Mouse (Mus musculus) common myeloid progenitor, adult 5-6 weeks (primary cell): ENCODE measurements around the gene Actn1. TPM values are rescaled to one million over a fixed set of nuclear protein-coding genes. Genes with fewer than 3 reads are reported as not detected.
A peak's percentile ranks its signal among the peaks of the same experiment; 100 is the strongest.

Experiments
- ATAC-seq: replicated peaks from 2 replicates; pipeline ENCODE4 v1.8.0; 2016; ENCODE audit warnings: low read depth, mild to moderate bottlenecking, moderate TSS enrichment, inconsistent platforms; ENCODE audit not compliant: poor library complexity, severe bottlenecking
- total RNA-seq: library from RNA; stranded (forward); fragments of 200-1000, 187-1606 nt; gene quantifications from 2 replicates; pipeline ENCODE4 v1.2.3, GENCODE M21; 2017

Actn1 gene
- total RNA-seq, 1 experiment from 2014 or later = 10.3 TPM

- peak; percentile 68 for ATAC-seq
These were observed 113.6 kb downstream of the Actn1 start for GRCm38 (mm10) chr12:80146227-80147223.

GRCm38 (mm10) chr12:80145365-80145764 lies 114.8 kb downstream of the Actn1 start:
- ATAC-seq = no peak

GRCm38 (mm10) chr12:80144846-80145245 lies 115.3 kb downstream of the Actn1 start:
- no peak for ATAC-seq

GRCm38 (mm10) chr12:80141470-80141869 lies 118.7 kb downstream of the Actn1 start:
- ATAC-seq = peak; percentile 90

DNA sequence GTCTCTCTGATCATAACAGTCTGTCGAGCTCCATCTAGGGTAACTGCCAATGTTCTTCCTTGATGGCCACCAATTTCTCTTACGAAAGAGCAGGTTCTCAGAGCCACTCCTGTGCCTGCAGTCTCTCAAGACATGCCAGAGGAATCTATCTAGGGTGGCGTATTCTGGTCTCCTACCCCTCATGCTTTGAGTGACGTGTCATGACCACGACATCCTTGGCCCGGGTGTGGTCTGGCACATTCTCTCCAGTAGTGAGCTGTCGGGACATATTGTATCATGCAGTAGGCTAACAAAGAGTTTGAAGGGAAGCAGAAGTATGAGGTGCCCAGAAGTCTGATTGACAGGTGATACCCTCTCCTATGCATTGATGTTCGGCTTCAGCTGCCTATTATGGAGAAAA lies 119.2 kb downstream of the Actn1 start:
- peak; percentile 54 for ATAC-seq

DNA sequence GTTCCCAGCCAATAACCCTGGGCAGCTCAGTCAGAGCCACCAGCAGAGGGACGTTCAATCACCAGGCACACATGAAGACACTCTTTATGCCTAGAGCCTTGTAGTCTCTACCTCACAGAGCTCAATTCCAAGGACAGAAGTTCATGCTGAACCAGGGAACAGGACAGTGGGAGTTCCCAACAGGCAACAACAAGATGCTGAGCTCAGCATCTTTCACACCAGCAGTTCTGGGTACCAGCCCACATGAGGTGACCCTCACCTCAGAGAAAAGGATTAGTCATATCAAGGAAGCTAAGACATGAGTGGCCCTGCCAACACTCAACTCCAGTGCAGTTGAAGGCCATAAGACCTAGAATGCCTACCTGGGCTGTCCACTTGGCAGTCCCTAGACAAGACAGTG lies 122.4 kb downstream of the Actn1 start:
- ATAC-seq = no peak

- ATAC-seq = no peak
These were observed 122.9 kb downstream of the Actn1 start for GRCm38 (mm10) chr12:80137246-80137645.

DNA sequence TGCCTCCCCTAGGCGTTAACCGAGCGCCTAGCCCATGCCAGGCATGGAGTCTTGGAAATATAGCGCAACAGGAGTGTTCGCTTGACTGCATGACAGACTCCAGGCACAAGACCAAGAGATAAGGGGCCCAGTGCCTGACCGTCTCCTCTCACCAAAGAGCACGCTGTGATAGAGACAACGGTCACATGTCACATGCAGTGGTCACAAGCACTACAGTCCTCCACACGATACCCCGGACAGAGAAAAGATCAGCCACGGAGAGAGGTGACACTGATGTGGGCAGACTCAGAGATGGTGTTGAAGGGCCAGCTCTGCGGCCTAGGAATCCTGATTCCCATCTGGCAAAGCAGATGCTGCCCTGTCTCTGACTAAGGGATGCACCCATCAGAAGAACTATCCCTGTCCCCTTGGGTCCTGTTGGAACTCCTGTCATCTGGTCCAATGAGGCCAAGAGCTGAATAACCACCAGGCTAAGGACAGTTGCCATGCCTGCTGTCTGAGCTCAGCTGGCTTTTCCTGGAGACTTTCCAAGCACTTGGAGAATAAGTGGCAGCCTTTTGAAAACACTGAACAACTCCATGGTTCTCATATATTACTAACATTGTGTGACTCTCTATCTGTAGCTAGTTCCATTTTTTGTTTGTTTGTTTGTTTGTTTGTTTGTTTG lies 123.8 kb downstream of the Actn1 start:
- no peak for ATAC-seq

DNA sequence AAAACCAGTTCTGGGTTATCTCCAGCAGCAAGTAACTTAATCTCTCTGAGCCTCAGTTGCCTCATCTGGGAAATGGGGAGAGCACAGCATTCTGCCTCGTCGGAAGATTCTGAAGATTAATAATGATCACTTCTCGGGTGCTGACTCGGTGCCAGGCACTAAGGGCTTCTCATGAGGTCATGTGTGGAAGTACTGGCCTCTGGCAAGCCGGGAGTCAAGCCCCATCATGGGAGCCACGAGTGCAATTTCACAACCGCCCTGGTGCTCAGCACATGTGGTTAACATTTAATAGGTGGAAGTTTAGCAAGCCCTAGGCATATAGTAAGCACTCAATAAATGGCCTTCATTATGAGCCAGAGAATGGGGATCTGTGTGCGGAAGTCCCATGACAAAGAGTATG lies 125.0 kb downstream of the Actn1 start:
- no peak for ATAC-seq

DNA sequence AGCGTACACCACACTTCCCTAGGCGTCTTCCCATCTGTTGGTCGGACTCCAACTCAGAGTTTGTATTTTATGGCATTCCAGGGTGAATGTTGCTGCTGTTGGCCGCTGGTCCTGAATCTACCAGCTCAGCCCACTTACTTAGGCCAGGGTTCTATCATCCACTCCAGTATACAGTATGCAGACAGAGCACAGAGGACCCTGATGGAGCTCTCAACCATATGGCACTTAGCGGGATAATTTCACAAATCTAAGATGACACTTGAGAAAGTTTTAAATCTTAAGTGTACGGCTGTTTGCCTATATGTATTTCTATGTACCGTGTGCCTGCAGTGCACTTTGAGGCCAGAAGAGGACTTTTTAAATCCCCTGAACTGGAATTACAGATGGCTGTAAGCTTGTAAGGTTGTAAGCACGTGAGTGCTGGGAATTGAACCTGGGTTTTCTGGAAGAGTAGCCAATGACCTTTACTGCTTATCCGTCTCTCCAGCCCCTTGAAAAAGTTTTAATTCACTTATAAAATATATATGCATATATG lies 127.1 kb downstream of the Actn1 start:
- peak; percentile 6; the same call in 1 of the 2 replicates for ATAC-seq

- peak; percentile 79 for ATAC-seq
These were observed 127.7 kb downstream of the Actn1 start for GRCm38 (mm10) chr12:80132250-80133003.

- no peak for ATAC-seq
These were observed 128.6 kb downstream of the Actn1 start for GRCm38 (mm10) chr12:80131359-80132249.

DNA sequence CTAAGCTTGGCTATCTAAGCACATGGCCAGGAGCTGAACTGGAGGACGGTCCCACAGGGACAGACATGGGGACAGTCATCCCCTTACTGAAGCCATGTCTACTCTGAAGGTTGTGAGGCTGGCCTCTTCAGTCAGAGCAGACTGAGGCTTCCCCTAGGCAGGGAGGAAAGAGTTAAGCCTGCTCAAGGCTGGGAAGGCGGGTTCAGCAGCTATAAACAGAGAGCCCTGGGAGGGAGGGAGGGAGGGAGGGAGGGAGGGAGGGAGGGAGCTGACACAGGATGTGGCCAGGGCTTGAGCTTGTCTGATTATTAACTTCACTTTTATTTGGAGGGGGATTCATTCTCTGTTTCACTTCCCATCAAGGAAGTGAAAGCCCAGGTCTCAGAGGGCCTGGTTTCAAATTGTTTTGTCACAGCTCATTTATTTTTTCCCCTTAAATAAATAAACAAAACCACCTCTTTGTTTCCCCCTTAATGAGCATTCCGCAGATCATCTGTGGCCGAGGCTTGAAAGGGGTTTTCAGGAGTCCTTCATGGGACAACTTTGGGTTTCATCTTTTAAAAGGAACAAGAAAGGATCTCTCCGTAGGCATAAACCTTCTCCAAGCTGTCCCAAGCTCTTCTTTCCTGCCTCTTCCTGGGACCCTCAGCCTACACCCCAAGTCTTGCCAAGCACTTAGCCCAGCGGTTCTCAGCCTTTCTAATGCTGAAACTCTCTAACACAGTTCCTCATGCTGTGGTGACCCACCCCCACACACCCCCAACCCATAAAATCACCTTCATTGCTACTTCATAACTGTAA lies 129.4 kb downstream of the Actn1 start:
- ATAC-seq = peak; percentile 64

- ATAC-seq = no peak
These were observed 130.6 kb downstream of the Actn1 start for GRCm38 (mm10) chr12:80129531-80129930.

DNA sequence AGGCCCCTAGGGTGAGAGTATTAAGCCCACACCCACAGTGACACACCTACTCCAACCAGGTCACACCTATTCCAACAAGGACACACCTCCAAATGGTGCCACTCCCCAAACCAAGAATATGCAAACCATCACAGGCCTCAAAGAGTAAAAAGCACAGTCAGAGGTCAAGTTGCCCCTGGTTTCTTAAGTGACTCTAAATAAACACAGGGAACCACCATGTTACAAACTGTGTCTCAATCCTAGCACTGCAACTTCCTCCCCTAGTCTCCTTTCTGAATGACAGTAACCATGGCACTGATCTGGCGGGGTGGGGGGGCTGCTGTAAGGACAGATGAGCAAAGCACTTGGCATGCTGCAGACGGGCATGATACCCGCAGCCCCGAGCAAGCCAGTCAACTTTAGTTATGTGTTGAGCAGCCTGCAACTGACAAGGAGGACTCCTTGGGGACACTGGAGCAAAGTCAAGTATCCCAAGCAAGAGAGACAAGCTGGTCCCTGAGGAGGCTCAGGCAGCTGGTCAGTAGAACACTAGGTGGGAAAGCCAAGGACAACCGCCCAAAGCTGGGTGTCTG lies 132.9 kb downstream of the Actn1 start:
- ATAC-seq = peak; percentile 41

DNA sequence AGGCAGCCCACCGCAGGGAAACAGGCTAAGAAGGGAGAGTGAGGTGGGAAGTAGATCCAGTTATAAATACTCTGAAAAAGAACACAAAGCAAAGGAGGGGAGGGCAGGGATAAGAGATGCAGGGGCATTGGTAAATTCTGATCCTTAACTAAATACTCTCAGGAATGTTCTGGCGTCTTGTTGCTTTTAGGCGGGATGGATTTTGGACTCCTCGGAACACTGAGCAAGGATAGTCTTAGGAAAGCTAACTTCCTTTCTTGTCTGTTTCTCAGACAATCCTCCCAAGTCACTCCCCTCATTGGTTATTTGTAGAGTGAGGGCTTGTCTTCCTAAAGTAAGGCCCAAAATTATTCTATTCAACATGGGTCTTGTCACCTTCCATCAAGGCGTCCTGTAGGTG lies 134.9 kb downstream of the Actn1 start:
- no peak for ATAC-seq

GRCm38 (mm10) chr12:80124756-80125155 lies 135.4 kb downstream of the Actn1 start:
- ATAC-seq = no peak

DNA sequence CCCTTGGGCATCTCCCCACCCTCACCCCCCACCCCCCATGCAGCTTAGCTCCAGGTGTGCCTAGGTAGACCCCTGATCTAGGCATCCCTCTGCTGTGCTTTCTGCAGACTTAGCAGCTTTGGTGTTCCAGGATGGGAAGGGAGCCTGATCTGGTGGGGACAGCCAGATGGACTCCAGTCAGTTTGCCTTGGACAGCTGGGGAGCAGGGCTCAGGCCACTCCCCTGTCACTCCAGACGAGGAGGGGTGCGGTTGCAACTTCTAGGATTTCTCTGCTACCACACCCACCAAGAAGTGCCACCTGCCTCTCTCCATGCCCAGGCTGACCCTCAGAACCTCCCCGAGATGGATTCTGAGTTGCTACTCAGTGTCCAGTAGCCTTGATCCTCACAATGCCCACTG lies 136.0 kb downstream of the Actn1 start:
- ATAC-seq = no peak
